Mouse (Mus musculus): ENCODE results near the gene Notch2.

- no peak for TF ChIP-seq POLR2A (IDR thresholded peaks at IDR 0.05; ENCODE audit: control insufficient read depth, extremely low read depth, insufficient read depth, low read length, poor library complexity)
- TF ChIP-seq CTCF (IDR thresholded peaks at IDR 0.05; ENCODE audit: borderline replicate concordance, control insufficient read depth, extremely low read depth, insufficient read depth, low read length, poor library complexity) = peak; percentile 68; the same call in 1 of the 2 replicates
These were observed 86.0 kb downstream of the Notch2 start for GRCm38 (mm10) chr3:98099287-98099686.

All from thymus, adult 2 months (tissue).